Mouse (Mus musculus) hindbrain, embryonic 11.5 days (tissue): ENCODE results near the gene Fam122c. TPM values are rescaled to one million over a fixed set of nuclear protein-coding genes. Genes with fewer than 3 reads are reported as not detected.

Source experiments
- ATAC-seq: fragments of 200-750 bp; cut with Nextera tagmentation; 2 replicates; pipeline ENCODE4 v1.8.0; 2017; ENCODE audit warnings: mild to moderate bottlenecking, moderate TSS enrichment, moderate library complexity; ENCODE audit not compliant: low FRiP score
- DNase-seq: peaks from one replicate; pipeline ENCODE4 v3.0.0-alpha.2; 2015; ENCODE audit warnings: low spot score
- H3K27ac ChIP-seq: fragments of 300-500 bp; sonication (generic); 2 replicates; pipeline ENCODE4 v1.5.1; 2014; ENCODE audit warnings: mild to moderate bottlenecking, low read depth, low read length
- H3K27me3 ChIP-seq: fragments of 300-500 bp; sonication (generic); 2 replicates; pipeline ENCODE4 v1.6.1; 2014; ENCODE audit warnings: mild to moderate bottlenecking, low read length, moderate library complexity, mixed read lengths; ENCODE audit not compliant: control insufficient read depth, insufficient read depth
- H3K36me3 ChIP-seq: fragments of 300-500 bp; sonication (generic); 2 replicates; pipeline ENCODE4 v1.6.1; 2014; ENCODE audit warnings: mild to moderate bottlenecking, low read length, moderate library complexity, mixed read lengths; ENCODE audit not compliant: control insufficient read depth, insufficient read depth
- H3K4me1 ChIP-seq: fragments of 300-500 bp; sonication (generic); replicated peaks from 2 replicates; pipeline ENCODE4 v1.6.1; 2014; ENCODE audit warnings: low read length, mixed read lengths; ENCODE audit not compliant: control insufficient read depth, insufficient read depth
- H3K4me2 ChIP-seq: fragments of 300-500 bp; sonication (generic); replicated peaks from 2 replicates; pipeline ENCODE4 v1.6.1; 2014; ENCODE audit warnings: mild to moderate bottlenecking, low read depth, low read length
- H3K4me3 ChIP-seq: fragments of 300-500 bp; sonication (generic); 2 replicates; pipeline ENCODE4 v1.5.1; 2014; ENCODE audit warnings: low read depth, low read length
- H3K9ac ChIP-seq: fragments of 300-500 bp; sonication (generic); 2 replicates; pipeline ENCODE4 v1.6.1; 2014; ENCODE audit warnings: low read depth, low read length
- H3K9me3 ChIP-seq: fragments of 300-500 bp; sonication (generic); 2 replicates; pipeline ENCODE4 v1.6.1; 2016; ENCODE audit warnings: low read length; ENCODE audit not compliant: control insufficient read depth
- WGBS: fragments of 180-500 bp; shearing (Covaris S2); extraction: QIAGEN DNeasy Blood & Tissue Kit; methylation state at CpG from one replicate; pipeline ENCODE4 v1.1.7; 2014; 5-methylcytosine and 5-hydroxymethylcytosine counted together
- polyA plus RNA-seq: library from polyadenylated mRNA; unstranded; fragments of >200 nt; fragmentation: Nextera tagmentation; extraction: Ambion mirVana; gene quantifications from 2 replicates; pipeline ENCODE4 v1.2.1, GENCODE M21; 2014

The Fam122c gene
- polyA plus RNA-seq: not detected in 2 replicates

DNA sequence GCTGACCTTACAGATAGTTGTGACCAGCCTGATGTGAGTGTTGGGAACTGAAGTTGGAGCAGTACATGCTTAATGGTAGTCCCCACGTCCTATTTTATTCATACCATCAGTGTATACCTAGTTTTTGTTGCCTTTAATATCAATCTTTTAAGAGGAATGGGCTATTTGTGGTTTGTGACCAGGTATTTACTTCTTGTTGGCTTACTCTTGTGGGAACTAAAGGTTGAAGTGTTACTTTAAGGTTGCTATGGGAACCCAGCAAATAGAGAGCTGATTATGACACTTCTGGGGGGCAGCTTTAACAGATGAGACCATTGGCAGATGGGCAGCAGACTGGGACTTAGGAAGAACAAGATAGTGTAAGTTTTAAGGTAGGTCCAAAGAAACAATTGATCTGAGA, at the start of gene Fam122c:
Gene Fam122c, plus strand, starts transcription at position 301 of the 400 bp plus-strand sequence.
- Histone ChIP-seq H3K9me3 (no peaks in the 10 kb centered on the region), H3K4me3 (no peak within 1 kb of the TSS), H3K4me1 (no peaks in the 10 kb centered on the region), H3K9ac (no peak within 1 kb of the TSS), H3K4me2 (no peak within 1 kb of the TSS), H3K27ac (no peak within 1 kb of the TSS), H3K27me3 (no peaks in the 10 kb centered on the region), H3K36me3 (no peaks in the 10 kb centered on the region)
- no peak for DNase-seq
- ATAC-seq: no peak
- WGBS: 58% methylated on average over 1 of the region's 1 CpGs

DNA sequence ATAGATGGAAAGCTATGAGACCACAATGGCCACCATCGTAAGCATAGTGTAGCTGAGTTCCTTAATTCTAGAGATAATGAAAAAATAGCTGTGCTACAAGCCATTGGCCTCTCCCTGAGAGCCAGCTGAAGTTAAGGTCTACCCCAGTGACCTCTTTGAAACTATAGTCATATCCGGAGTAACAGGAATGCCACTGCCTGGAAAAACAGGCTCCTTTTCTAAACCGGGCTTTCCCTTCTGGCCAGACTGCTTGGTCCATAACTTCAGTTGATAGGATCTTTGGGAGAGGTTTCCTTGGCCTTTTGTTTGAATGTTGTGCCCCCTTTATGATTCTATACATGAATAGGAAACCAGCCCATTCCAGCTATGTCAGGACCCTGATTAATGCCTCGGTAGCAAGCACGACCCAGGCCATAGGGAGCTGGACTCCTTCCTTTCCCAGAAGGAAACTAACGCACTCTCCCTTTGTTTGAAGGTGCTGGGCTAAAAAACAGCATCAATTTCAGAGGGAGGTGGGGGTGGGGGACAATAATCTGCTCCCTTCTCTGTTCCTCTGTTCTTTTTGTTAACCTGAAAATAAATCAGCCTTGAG, 48.8 kb upstream of the Fam122c start:
- no peaks in the 10 kb centered on the region for H3K27me3 ChIP-seq
- H3K27ac ChIP-seq: no peak overlapping the region
- H3K4me1 ChIP-seq: no peaks in the 10 kb centered on the region
- DNase-seq (no peak), ATAC-seq (no peak)
- H3K9ac ChIP-seq: no peak overlapping the region
- H3K4me2 ChIP-seq: no peak overlapping the region
- H3K36me3 ChIP-seq: no peaks in the 10 kb centered on the region
- WGBS: 61% methylated on average over 6 of the region's 6 CpGs
- no peaks in the 10 kb centered on the region for H3K9me3 ChIP-seq
- H3K4me3 ChIP-seq: no peak overlapping the region

DNA sequence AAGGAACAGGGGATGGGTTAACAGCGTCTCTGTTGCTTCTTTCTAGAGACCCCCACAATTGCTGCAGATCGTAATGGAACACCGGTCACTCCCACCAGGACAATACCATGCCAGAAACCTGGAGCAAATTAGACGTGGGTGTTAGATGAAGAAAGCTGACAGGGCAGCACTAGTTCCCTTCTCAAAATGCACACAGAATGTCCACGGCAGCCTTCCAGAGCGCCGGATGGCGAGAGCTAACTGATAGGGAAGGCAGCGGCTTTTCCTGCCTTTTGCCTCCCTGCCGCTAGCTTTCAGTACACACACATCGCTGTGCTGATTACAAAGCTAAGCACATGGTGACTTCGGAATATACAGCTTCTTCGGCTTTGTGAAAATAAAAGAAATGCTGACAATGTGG, 41.3 kb upstream of the Fam122c start:
- Histone ChIP-seq H3K36me3 (no peaks in the 10 kb centered on the region), H3K27me3 (no peaks in the 10 kb centered on the region), H3K27ac (no peak overlapping the region), H3K9ac (0 out of 2 replicates have a peak overlapping the region, but pooled peaks have one; percentile 19), H3K4me1 (no peaks in the 10 kb centered on the region), H3K9me3 (no peaks in the 10 kb centered on the region), H3K4me3 (no peak overlapping the region), H3K4me2 (peak overlapping the region; percentile 21; the same call in 1 of the 2 replicates)
- DNase-seq: peak; percentile 34
- WGBS: 32% methylated on average over 13 of the region's 13 CpGs
- ATAC-seq: no peak

DNA sequence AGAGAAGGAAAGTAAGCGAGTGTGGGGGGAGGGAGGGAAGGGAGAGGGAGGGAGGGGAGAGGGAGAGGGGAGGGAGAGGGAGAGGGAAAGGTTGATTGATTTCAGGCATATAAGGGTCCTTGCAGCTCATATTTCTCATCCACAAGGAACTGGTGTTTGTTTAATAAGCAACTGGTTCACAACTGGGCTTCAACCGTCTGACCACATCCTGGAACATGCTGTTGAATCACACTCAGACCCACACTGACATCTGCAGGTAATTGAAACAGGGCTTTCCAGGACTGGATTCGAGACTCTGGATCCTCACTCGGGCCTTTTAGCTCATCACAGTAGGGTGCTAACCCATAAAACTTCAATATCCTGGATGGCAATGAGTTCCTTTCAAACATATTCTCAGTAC, 39.5 kb upstream of the Fam122c start:
- Histone ChIP-seq H3K4me3 (no peak overlapping the region), H3K4me2 (no peak overlapping the region), H3K27me3 (no peaks in the 10 kb centered on the region), H3K36me3 (no peaks in the 10 kb centered on the region), H3K9ac (no peak overlapping the region), H3K9me3 (no peaks in the 10 kb centered on the region), H3K4me1 (no peaks in the 10 kb centered on the region), H3K27ac (no peak overlapping the region)
- DNase-seq (no peak), ATAC-seq (no peak)
- WGBS: 34% methylated on average over 3 of the region's 4 CpGs

DNA sequence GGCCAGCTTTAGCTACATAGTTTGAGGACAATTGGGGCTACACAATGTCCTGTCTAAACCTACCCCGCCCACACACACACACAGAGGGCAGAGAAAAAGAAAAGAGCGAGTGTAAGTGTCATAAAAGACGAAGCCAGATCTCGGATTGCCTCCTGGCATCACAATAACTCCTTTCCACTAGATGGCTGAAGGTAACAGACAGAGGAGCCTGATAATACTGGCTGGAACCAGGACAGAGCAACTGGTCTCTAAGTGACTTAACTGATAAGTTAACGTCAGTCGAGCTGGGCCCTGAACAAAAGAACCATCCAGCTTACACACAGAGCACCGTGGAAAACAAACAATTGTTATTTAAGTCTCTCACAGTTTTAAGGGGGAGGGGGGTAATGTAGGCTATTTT, 36.8 kb upstream of the Fam122c start:
- H3K36me3 ChIP-seq: no peaks in the 10 kb centered on the region
- no peak overlapping the region for H3K4me3 ChIP-seq
- no peak overlapping the region for H3K9ac ChIP-seq
- DNase-seq (no peak), ATAC-seq (no peak)
- WGBS: 40% methylated on average over 7 of the region's 7 CpGs
- H3K27me3 ChIP-seq: no peaks in the 10 kb centered on the region
- H3K27ac ChIP-seq: no peak overlapping the region
- H3K4me2 ChIP-seq: no peak overlapping the region
- no peaks in the 10 kb centered on the region for H3K4me1 ChIP-seq
- H3K9me3 ChIP-seq: no peaks in the 10 kb centered on the region

DNA sequence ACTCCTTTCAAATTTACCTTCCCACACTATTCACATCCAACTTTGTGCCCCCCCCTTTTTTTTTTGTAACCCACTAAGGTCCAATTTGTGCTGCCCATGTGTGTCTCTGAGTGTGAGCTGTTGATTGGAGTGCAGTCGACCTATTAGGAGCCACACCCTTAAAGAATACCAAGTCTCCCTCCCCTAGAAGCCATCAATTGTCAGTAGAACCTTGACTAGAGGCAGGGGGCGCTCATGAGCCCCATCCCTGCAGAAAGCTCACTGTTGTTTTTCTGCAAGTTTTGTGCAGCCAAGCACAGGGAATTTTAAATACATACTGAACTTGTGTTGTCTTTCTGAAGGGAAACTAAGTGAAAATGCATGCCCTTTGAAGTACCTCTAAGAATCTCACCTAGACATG, 35.3 kb upstream of the Fam122c start:
- Histone ChIP-seq H3K27ac (no peak overlapping the region), H3K9ac (no peak overlapping the region), H3K4me1 (no peaks in the 10 kb centered on the region), H3K9me3 (no peaks in the 10 kb centered on the region), H3K27me3 (no peaks in the 10 kb centered on the region), H3K36me3 (no peaks in the 10 kb centered on the region), H3K4me2 (no peak overlapping the region), H3K4me3 (no peak overlapping the region)
- peak; percentile 14 for DNase-seq
- no peak for ATAC-seq
- 18% methylated on average over 2 of the region's 2 CpGs for WGBS

DNA sequence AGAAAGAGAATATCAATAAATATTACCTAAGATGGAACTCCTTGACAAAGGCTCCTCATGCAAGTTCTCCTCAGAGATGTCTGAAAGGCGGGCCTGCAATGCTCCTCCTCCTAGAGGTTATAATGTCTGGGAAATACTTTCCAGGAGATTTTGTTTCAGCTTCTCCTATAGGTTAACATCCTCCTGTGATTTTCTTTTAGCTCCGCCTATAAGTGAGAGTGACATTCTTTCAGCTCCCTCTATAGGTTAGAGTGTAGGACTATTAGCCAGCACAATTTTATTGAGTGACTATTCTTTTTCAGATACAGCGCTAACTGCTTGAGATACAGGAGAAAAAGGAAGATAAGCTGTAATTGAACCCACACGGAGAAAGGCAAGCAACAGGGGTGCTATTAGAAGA, 33.2 kb upstream of the Fam122c start, which contains the start of gene Plac1:
Gene Plac1, minus strand, starts transcription at position 101 of the 400 bp plus-strand sequence.
- Histone ChIP-seq H3K36me3 (no peaks in the 10 kb centered on the region), H3K9ac (no peak within 1 kb of the TSS), H3K9me3 (no peaks in the 10 kb centered on the region), H3K27me3 (no peaks in the 10 kb centered on the region), H3K4me1 (no peaks in the 10 kb centered on the region), H3K4me3 (no peak within 1 kb of the TSS), H3K27ac (no peak within 1 kb of the TSS), H3K4me2 (no peak within 1 kb of the TSS)
- no peak for DNase-seq
- no peak for ATAC-seq
- 68% methylated on average over 4 of the region's 4 CpGs for WGBS

DNA sequence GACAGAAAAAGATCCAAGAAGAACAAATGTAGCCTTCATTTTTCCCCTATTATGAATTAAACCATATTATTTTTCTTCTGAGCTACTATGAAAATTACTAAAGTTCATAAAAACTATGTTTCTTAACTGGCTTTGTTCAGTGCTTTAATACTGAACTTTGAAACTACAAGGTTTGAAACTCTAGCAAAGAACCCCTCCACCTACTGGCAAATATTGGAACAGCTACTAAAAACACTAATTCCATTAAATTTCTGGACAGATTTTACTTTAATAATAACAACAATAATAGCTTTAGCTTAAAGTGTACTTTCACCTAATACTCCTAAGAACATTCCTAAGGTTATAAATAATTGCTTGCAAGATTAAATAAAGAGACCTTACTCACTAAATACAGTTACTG, 18.0 kb upstream of the Fam122c start:
- H3K27ac ChIP-seq: no peak overlapping the region
- H3K9ac ChIP-seq: no peak overlapping the region
- no peaks in the 10 kb centered on the region for H3K36me3 ChIP-seq
- DNase-seq (no peak), ATAC-seq (no peak)
- no peak overlapping the region for H3K4me3 ChIP-seq
- H3K27me3 ChIP-seq: no peaks in the 10 kb centered on the region
- H3K4me1 ChIP-seq: no peaks in the 10 kb centered on the region
- no peak overlapping the region for H3K4me2 ChIP-seq
- H3K9me3 ChIP-seq: no peaks in the 10 kb centered on the region

DNA sequence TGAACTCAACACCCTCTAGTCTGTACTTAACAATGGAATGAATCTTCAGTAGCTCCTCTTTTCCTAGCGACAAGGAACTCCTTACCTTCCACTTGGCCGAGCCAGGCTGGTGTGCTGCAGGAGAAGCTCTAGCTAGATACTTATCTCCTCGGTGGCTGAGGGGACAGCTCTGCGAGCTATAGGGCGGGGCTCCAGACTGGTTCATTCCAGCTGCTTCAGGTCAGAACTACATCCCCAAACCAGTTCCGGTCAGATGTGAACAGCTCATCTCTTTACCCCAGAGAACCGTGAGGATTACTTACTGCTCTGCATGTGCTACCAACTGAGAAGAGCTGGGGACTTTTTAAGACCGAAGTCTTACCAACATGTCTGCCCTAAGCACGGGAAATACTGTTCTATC, 7.0 kb upstream of the Fam122c start:
- 75% methylated on average over 9 of the region's 9 CpGs for WGBS
- H3K4me1 ChIP-seq: no peaks in the 10 kb centered on the region
- no peak overlapping the region for H3K9ac ChIP-seq
- H3K36me3 ChIP-seq: no peaks in the 10 kb centered on the region
- no peak overlapping the region for H3K27ac ChIP-seq
- H3K9me3 ChIP-seq: no peaks in the 10 kb centered on the region
- no peak for ATAC-seq
- H3K27me3 ChIP-seq: no peaks in the 10 kb centered on the region
- no peak overlapping the region for H3K4me2 ChIP-seq
- H3K4me3 ChIP-seq: no peak overlapping the region
- no peak for DNase-seq
